Mouse (Mus musculus): Measurements from ENCODE around the gene Gstm6.

DNA sequence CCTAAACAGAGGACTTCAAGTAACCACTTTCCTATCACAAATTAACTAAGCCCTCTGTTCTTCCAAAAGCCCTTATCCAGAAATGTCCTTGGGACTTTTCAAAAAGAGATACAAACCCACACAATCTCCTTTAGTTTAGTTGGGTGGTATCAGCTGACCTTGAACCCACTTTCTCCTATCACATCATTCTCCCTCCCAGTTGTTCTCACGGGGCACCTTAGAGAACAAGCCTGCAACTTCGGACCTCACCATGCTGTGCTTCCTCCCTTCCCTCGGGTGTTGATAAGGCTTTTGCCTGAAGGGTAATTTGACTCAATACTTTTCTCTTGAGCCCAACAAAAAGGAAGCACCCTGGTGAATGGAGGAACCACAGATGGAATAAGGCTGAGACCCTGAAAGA lies 7.7 kb downstream of the Gstm6 start:
- TF ChIP-seq CTCF (IDR thresholded peaks at IDR 0.05; ENCODE audit: low read depth, low read length) (no peak), POLR2A (IDR thresholded peaks at IDR 0.05; ENCODE audit: borderline replicate concordance, low read depth, low read length) (no peak)
